Mouse (Mus musculus) midbrain, postnatal 0 days (tissue): ENCODE data around the gene Klhl26. TPM values are rescaled to one million over a fixed set of nuclear protein-coding genes. Genes with fewer than 3 reads are reported as not detected.

Source experiments
- ATAC-seq: fragments of 200-750 bp; cut with Nextera tagmentation; 2 replicates; pipeline ENCODE4 v1.8.0; 2017; ENCODE audit warnings: moderate number of reproducible peaks, mild to moderate bottlenecking, moderate TSS enrichment, moderate library complexity; ENCODE audit not compliant: low FRiP score
- DNase-seq: peaks from one replicate; pipeline ENCODE4 v3.0.0-alpha.2; 2015; ENCODE audit warnings: low spot score
- H3K27ac ChIP-seq: fragments of 300-500 bp; sonication (generic); 2 replicates; pipeline ENCODE4 v1.5.1; 2014; ENCODE audit warnings: low read depth, mild to moderate bottlenecking, low read length, mixed read lengths
- H3K27me3 ChIP-seq: fragments of 300-500 bp; sonication (generic); 2 replicates; pipeline ENCODE4 v1.6.1; 2014; ENCODE audit warnings: low read length, control low read depth, mixed read lengths; ENCODE audit not compliant: insufficient read depth
- H3K36me3 ChIP-seq: fragments of 300-500 bp; sonication (generic); 2 replicates; pipeline ENCODE4 v1.6.1; 2014; ENCODE audit warnings: low read length, control low read depth, mixed read lengths; ENCODE audit not compliant: insufficient read depth
- H3K4me1 ChIP-seq: fragments of 300-500 bp; sonication (generic); 2 replicates; pipeline ENCODE4 v1.6.1; 2014; ENCODE audit warnings: mild to moderate bottlenecking, control low read depth, antibody characterized with exemption, low read length, mixed read lengths; ENCODE audit not compliant: insufficient read depth
- H3K4me2 ChIP-seq: fragments of 300-500 bp; sonication (generic); 2 replicates; pipeline ENCODE4 v1.6.1; 2014; ENCODE audit warnings: low read depth, mild to moderate bottlenecking, low read length, mixed read lengths; ENCODE audit not compliant: poor library complexity, severe bottlenecking
- H3K4me3 ChIP-seq: fragments of 300-500 bp; sonication (generic); 2 replicates; pipeline ENCODE4 v1.5.1; 2014; ENCODE audit warnings: low read depth, mild to moderate bottlenecking, low read length, moderate library complexity
- H3K9ac ChIP-seq: fragments of 300-500 bp; sonication (generic); replicated peaks from 2 replicates; pipeline ENCODE4 v1.6.1; 2014; ENCODE audit warnings: mild to moderate bottlenecking, low read length, moderate library complexity, mixed read lengths; ENCODE audit not compliant: poor library complexity, severe bottlenecking
- H3K9me3 ChIP-seq: fragments of 300-500 bp; sonication (generic); 2 replicates; pipeline ENCODE4 v1.6.1; 2016; ENCODE audit warnings: low read length, control low read depth
- CTCF ChIP-seq: IDR thresholded peaks from 2 replicates; pipeline ENCODE4 v1.5.1; 2016; ENCODE audit warnings: antibody characterized with exemption, mild to moderate bottlenecking
- WGBS: fragments of 180-500 bp; shearing (Covaris S2); extraction: QIAGEN DNeasy Blood & Tissue Kit; methylation state at CpG from one replicate; pipeline ENCODE4 v1.1.7; 2014; 5-methylcytosine and 5-hydroxymethylcytosine counted together
- polyA plus RNA-seq: library from polyadenylated mRNA; unstranded; fragments of >200 nt; fragmentation: Nextera tagmentation; extraction: Ambion mirVana; gene quantifications from 2 replicates; pipeline ENCODE4 v1.2.1, GENCODE M21; 2015
- total RNA-seq: library from RNA; depleted of rRNA; stranded (reverse); fragments of >200 nt; gene quantifications from 2 replicates; pipeline ENCODE4 v1.2.3, GENCODE M21; 2014

The Klhl26 gene
- total and polyA plus RNA-seq, 2 experiments from 2014 or later = 39.4 to 51.0 TPM

DNA sequence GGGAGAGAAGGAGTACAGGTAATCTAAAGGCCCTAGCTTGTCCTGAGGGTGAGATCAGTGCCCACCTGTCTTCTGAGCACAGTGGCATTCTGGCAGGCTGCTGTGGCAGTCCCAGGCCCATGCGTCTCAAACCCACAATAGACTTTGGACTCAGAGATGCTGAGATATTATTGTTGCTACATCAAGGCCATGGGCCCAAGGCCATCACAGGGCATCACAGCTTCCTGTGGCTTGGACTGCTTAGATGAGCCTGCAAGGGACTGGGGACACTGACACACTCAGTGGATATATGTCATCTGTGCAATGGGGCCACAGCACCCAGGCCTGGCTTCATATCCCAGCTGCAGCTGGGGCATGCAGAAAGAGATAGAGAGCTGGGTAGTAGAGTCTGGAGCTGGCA is 19.8 kb downstream of the Klhl26 start:
- ATAC-seq = no peak

DNA sequence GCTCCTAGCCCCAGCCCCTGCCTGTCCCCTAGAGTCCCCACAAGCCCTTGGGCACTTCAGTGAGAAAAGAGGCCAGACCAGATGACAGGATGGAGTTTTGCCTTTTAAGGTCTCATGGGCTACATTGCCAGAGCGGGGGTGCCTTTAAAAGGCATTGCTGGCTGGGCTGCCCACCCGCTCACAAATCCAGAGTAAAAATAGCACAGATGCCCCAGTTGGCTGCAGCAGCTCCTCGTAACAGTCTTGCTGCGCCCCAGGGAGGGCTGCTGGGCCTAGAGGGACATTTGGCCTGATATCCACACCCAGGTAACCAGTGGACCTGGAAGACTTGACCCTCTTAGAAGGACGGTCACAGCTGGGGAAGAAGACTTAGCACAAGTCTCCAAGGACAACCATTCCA is 22.9 kb downstream of the Klhl26 start:
- ATAC-seq = no peak
- no peaks in the 10 kb centered on the region for H3K27me3 ChIP-seq
- no peaks in the 10 kb centered on the region for H3K9me3 ChIP-seq
- H3K4me1 ChIP-seq = no peaks in the 10 kb centered on the region
- no peak overlapping the region for H3K9ac ChIP-seq
- no peak overlapping the region for H3K4me2 ChIP-seq
- no peak overlapping the region for H3K27ac ChIP-seq
- no peak for TF ChIP-seq CTCF
- no peak for DNase-seq
- H3K36me3 ChIP-seq = peaks cover 29% of the 10 kb centered on the region
- H3K4me3 ChIP-seq = no peak overlapping the region
- WGBS = 87% methylated on average over 5 of the region's 5 CpGs

More for the DNA sequence above, 19.8 kb downstream of the Klhl26 start:
- H3K27me3 ChIP-seq = no peaks in the 10 kb centered on the region
- peaks cover 8% of the 10 kb centered on the region for H3K36me3 ChIP-seq
- no peak for DNase-seq
- no peak overlapping the region for H3K27ac ChIP-seq
- H3K4me2 ChIP-seq = no peak overlapping the region
- H3K9ac ChIP-seq = no peak overlapping the region
- no peaks in the 10 kb centered on the region for H3K9me3 ChIP-seq
- WGBS = 95% methylated on average over 1 of the region's 1 CpGs
- no peak for TF ChIP-seq CTCF
- no peak overlapping the region for H3K4me3 ChIP-seq
- H3K4me1 ChIP-seq = no peaks in the 10 kb centered on the region

DNA sequence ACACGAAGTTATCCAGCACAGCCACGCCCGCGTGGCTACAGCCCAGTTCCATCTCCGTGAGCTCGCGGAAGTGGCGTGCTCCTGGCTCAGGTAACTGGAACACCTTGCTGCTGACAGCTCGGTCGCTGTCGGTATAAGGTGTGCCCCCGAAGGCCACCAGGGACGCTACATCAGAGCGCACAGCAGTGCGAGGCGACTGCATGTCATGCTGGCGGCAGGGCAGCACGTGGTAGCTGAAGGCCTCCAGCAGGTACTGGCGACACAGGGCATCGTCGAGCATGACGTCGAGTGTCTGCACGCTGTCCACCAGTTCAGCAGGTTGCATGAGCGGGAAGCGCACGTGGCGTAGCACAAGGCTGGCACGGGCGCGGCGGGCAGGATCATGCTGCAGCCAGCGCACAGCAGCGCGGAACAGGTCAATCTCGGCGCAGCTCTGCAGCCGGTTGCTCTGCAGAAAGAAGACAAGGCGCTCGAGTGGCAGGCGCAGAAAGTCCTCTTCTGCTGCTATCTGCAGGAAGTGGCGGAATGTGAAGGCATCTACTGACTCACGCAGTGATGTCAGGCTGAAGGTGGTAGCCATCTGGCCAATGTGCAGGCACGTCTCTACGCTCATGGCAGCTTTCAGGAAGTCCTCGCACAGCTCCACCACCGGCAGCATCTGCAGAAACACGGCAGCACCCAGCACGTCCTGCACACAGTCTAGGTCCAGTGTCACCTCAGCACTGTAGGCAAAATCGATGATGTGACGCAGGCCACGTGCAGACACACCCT is 24.4 kb downstream of the Klhl26 start:
- Histone ChIP-seq H3K4me3 (no peak overlapping the region), H3K9ac (no peak overlapping the region), H3K27ac (no peak overlapping the region), H3K9me3 (no peaks in the 10 kb centered on the region), H3K36me3 (peaks cover 29% of the 10 kb centered on the region), H3K4me2 (no peak overlapping the region), H3K4me1 (no peaks in the 10 kb centered on the region), H3K27me3 (no peaks in the 10 kb centered on the region)
- 69% methylated on average over 52 of the region's 52 CpGs for WGBS
- ATAC-seq = peak; percentile 36; the same call in 1 of the 2 replicates
- TF ChIP-seq CTCF = peak; percentile 20; the same call in 1 of the 2 replicates
- DNase-seq = no peak

DNA sequence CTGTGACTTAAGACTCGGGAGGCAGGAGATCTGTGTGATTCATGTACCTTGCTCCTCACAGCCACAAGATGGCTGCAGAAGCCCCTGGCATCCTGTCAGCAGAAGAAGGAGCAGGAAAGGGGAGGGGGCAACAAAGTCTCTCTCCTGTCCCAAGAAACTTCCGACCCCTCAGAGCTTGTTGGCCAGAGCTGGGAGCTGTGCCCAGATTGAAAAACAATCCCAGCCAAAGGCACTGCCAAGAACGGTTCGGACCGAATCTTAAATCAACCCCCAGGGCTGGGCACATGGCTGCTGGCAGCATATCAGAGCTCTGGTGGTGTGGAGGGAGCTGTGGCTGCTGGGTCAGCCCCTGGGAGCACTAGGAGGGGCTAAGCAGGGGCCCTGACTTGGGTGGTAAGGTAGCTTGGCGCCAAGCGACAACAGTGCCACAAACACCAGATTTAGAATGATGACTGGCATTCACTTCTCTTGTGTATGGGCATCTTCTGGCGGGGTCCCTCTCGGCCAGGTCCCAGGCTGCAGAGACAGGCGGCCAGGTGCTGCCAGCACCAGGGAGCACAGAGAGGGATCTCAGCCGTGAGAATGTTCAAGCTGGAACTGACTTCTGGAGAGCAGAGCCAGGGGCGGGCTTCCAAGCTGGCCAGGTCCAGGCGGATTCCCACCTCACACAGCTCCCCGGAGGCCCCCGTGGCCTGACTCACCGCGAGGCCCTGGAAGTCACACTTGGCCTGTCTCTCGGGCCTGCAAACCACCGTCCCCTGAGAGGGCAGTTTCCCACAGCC is 28.9 kb downstream of the Klhl26 start:
- Histone ChIP-seq H3K27ac (no peak overlapping the region), H3K4me1 (no peaks in the 10 kb centered on the region), H3K4me2 (no peak overlapping the region), H3K27me3 (no peaks in the 10 kb centered on the region), H3K36me3 (peaks cover 29% of the 10 kb centered on the region), H3K4me3 (no peak overlapping the region), H3K9me3 (no peaks in the 10 kb centered on the region), H3K9ac (no peak overlapping the region)
- TF ChIP-seq CTCF = peak; percentile 47
- WGBS = 57% methylated on average over 19 of the region's 19 CpGs
- DNase-seq (peak; percentile 92), ATAC-seq (peak; percentile 71)

DNA sequence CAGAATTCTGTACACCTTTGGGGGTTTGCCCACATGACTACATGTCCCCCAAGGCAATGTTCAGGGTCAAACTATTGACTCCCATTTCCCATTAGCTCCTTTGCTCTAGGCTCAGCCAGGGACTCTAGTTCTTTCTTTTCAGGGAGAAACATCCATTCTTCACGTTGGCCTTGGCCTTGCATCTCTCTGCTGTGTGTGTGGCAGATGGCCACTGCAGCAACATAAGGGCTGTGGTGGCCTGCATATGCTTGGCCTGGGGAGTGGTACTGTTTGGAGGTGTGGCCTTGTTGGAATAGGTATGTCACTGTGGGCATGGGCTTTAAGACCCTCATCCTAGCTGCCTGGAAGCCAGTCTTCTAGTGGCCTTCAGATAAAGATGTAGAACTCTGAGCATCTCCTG is 30.8 kb downstream of the Klhl26 start:
- Histone ChIP-seq H3K27me3 (no peaks in the 10 kb centered on the region), H3K36me3 (peaks cover 14% of the 10 kb centered on the region; the same call in 1 of the 2 replicates), H3K4me1 (no peaks in the 10 kb centered on the region), H3K27ac (no peak overlapping the region), H3K4me3 (no peak overlapping the region), H3K9me3 (no peaks in the 10 kb centered on the region), H3K4me2 (no peak overlapping the region), H3K9ac (no peak overlapping the region)
- 77% methylated on average over 1 of the region's 1 CpGs for WGBS
- DNase-seq (no peak), ATAC-seq (no peak)
- TF ChIP-seq CTCF = no peak

DNA sequence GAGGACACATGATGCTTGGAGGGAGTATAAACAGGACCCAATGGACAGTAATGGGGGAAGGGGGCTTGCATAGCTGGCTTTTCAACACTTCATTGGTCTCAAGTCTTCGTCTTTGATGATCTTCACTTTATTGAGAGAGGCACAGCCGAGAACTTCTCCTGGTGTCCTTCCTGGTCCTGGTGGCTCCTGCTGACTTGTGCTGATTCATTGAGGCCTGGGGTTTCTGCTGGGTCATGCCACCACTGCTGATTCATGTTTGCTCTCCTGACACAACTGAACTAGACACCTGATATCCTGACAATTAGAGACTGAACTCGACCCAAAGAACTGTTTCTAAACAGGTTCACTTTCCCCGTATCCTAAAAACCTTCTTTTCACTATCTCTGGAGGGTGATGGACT is 33.4 kb downstream of the Klhl26 start:
- Histone ChIP-seq H3K27ac (no peak overlapping the region), H3K4me3 (no peak overlapping the region), H3K36me3 (no peaks in the 10 kb centered on the region), H3K9ac (no peak overlapping the region), H3K9me3 (no peaks in the 10 kb centered on the region), H3K27me3 (no peaks in the 10 kb centered on the region), H3K4me2 (no peak overlapping the region), H3K4me1 (peaks cover 5% of the 10 kb centered on the region)
- no peak for TF ChIP-seq CTCF
- 82% methylated on average over 4 of the region's 4 CpGs for WGBS
- DNase-seq = no peak
- ATAC-seq = no peak
